Mouse (Mus musculus): Measurements from ENCODE around the gene Syne2.

The Syne2 gene

GRCm38 (mm10) chr12:75817959-75818452, at the start of gene Syne2:
TSS of gene Syne2 (plus strand) at chr12:75818134.
- peak; percentile 79 for DNase-seq (ENCODE audit: low read depth, low spot score)

GRCm38 (mm10) chr12:75771410-75771809, 46.5 kb upstream of the Syne2 start:
- no peak for DNase-seq (ENCODE audit: low read depth, low spot score)

- no peak for DNase-seq (ENCODE audit: low read depth, low spot score)
Measured at GRCm38 (mm10) chr12:75772424-75773034, 45.4 kb upstream of the Syne2 start.

GRCm38 (mm10) chr12:75781445-75781844, 36.5 kb upstream of the Syne2 start:
- no peak for DNase-seq (ENCODE audit: low read depth, low spot score)

GRCm38 (mm10) chr12:75781995-75782394, 35.9 kb upstream of the Syne2 start:
- DNase-seq (ENCODE audit: low read depth, low spot score) = no peak

- no peak for DNase-seq (ENCODE audit: low read depth, low spot score)
Measured at GRCm38 (mm10) chr12:75784271-75784751, 33.6 kb upstream of the Syne2 start.

GRCm38 (mm10) chr12:75786681-75787080, 31.3 kb upstream of the Syne2 start:
- DNase-seq (ENCODE audit: low read depth, low spot score) = peak; percentile 46

GRCm38 (mm10) chr12:75789451-75789850, 28.5 kb upstream of the Syne2 start:
- DNase-seq (ENCODE audit: low read depth, low spot score) = no peak

- no peak for DNase-seq (ENCODE audit: low read depth, low spot score)
Measured at GRCm38 (mm10) chr12:75794527-75794926, 23.4 kb upstream of the Syne2 start.

GRCm38 (mm10) chr12:75796510-75796909, 21.4 kb upstream of the Syne2 start:
- no peak for DNase-seq (ENCODE audit: low read depth, low spot score)

- no peak for DNase-seq (ENCODE audit: low read depth, low spot score)
Measured at GRCm38 (mm10) chr12:75806281-75806680, 11.7 kb upstream of the Syne2 start.

- DNase-seq (ENCODE audit: low read depth, low spot score) = no peak
Measured at GRCm38 (mm10) chr12:75813766-75814165, 4.2 kb upstream of the Syne2 start.

- DNase-seq (ENCODE audit: low read depth, low spot score) = no peak
Measured at GRCm38 (mm10) chr12:75814551-75814950, 3.4 kb upstream of the Syne2 start.

GRCm38 (mm10) chr12:75816981-75817856, 715 bp upstream of the Syne2 start:
- DNase-seq (ENCODE audit: low read depth, low spot score) = no peak

GRCm38 (mm10) chr12:75818453-75819434, 810 bp downstream of the Syne2 start:
- peak; percentile 46 for DNase-seq (ENCODE audit: low read depth, low spot score)

GRCm38 (mm10) chr12:75819481-75819880, 1.5 kb downstream of the Syne2 start:
- DNase-seq (ENCODE audit: low read depth, low spot score) = no peak

GRCm38 (mm10) chr12:75820216-75820615, 2.3 kb downstream of the Syne2 start:
- no peak for DNase-seq (ENCODE audit: low read depth, low spot score)

GRCm38 (mm10) chr12:75822122-75822521, 4.2 kb downstream of the Syne2 start:
- DNase-seq (ENCODE audit: low read depth, low spot score) = no peak

GRCm38 (mm10) chr12:75823475-75823874, 5.5 kb downstream of the Syne2 start:
- DNase-seq (ENCODE audit: low read depth, low spot score) = no peak

GRCm38 (mm10) chr12:75825458-75825857, 7.5 kb downstream of the Syne2 start:
- DNase-seq (ENCODE audit: low read depth, low spot score) = no peak

GRCm38 (mm10) chr12:75826699-75827353, 8.9 kb downstream of the Syne2 start:
- no peak for DNase-seq (ENCODE audit: low read depth, low spot score)

Data from embryo, embryonic 11.5 days (tissue).